Mouse (Mus musculus) left cerebral cortex, postnatal 25 days (tissue): ENCODE measurements at regions not wholly inside any gene's neighbourhood (a gene's known extent, or its start where the extent isn't known, plus 50 kb on each side); places are given as distances from the start of the nearest gene placed in this dataset.
A peak's percentile ranks its signal among the peaks of the same experiment; 100 is the strongest.

Source experiments
- DNase-seq, 2 experiments: peaks; one replicate each; pipeline ENCODE4 v3.0.0; 2022; ENCODE audit warnings: low spot score in 2 of 2, mixed read lengths in 1 of 2
- intact Hi-C: fragments of 180-260 bp; cut with DNase I; formaldehyde crosslinking; loops from one replicate; pipeline ENCODE4 v1.15.1; 2025

GRCm38 (mm10) chr17:80891656-80892055 is 52.8 kb upstream of the Tmem178 start:
- intact Hi-C loops = no loop called here
- DNase-seq = no peak

- intact Hi-C loops = no loop called here
- no peak for DNase-seq
Measured at GRCm38 (mm10) chr17:80889095-80889494, 55.3 kb upstream of the Tmem178 start.

GRCm38 (mm10) chr17:80887749-80888119 is 56.7 kb upstream of the Tmem178 start:
- intact Hi-C loops = no loop called here

GRCm38 (mm10) chr17:80887021-80887748 is 57.2 kb upstream of the Tmem178 start:
- intact Hi-C loops = no loop called here
- DNase-seq = no peak

More at GRCm38 (mm10) chr17:80887749-80888119, 56.7 kb upstream of the Tmem178 start:
- DNase-seq = peak in 1 of 2 experiments; percentile 28

GRCm38 (mm10) chr17:80886211-80886701 is 58.2 kb upstream of the Tmem178 start:
- intact Hi-C loops = no loop called here
- DNase-seq = no peak

GRCm38 (mm10) chr17:80885706-80886105 is 58.7 kb upstream of the Tmem178 start:
- intact Hi-C loops = no loop called here
- DNase-seq = no peak

GRCm38 (mm10) chr17:80884886-80885285 is 59.5 kb upstream of the Tmem178 start:
- intact Hi-C loops = no loop called here
- DNase-seq = no peak

GRCm38 (mm10) chr17:80882476-80882875 is 62.0 kb upstream of the Tmem178 start:
- DNase-seq = no peak
- intact Hi-C loops = no loop called here

- no peak for DNase-seq
- intact Hi-C loops = no loop called here
Measured at GRCm38 (mm10) chr17:80880325-80880724, 64.1 kb upstream of the Tmem178 start.

- intact Hi-C loops = no loop called here
- DNase-seq = no peak
Measured at GRCm38 (mm10) chr17:80875352-80876044, 68.9 kb upstream of the Tmem178 start.

- intact Hi-C loops = no loop called here
- DNase-seq = no peak
Measured at GRCm38 (mm10) chr17:80870965-80871364, 73.5 kb upstream of the Tmem178 start.

GRCm38 (mm10) chr17:80862338-80862737 is 82.1 kb upstream of the Tmem178 start:
- intact Hi-C loops = no loop called here
- DNase-seq = no peak

- intact Hi-C loops = loop anchor here (5.0 kb wide), 1 partner anchor 95 kb away; the partner anchor contains the start of gene Tmem178
- DNase-seq = peak; percentile 19 to 36
Measured at GRCm38 (mm10) chr17:80846996-80847810, 97.2 kb upstream of the Tmem178 start.

GRCm38 (mm10) chr17:80845349-80845748 is 99.1 kb upstream of the Tmem178 start:
- intact Hi-C loops = loop anchor here (5.0 kb wide), 1 partner anchor 97 kb away; the partner anchor contains the start of gene Tmem178
- DNase-seq = peak; percentile 19 to 82

GRCm38 (mm10) chr17:80841903-80842302 is 102.5 kb upstream of the Tmem178 start:
- intact Hi-C loops = loop anchor here (5.0 kb wide), 1 partner anchor 85 kb away; no protein-coding TSS in a partner anchor
- no peak for DNase-seq

- intact Hi-C loops = loop anchor here (5.0 kb wide), 1 partner anchor 86 kb away; no protein-coding TSS in a partner anchor
- DNase-seq = peak in 1 of 2 experiments; percentile 54
Measured at GRCm38 (mm10) chr17:80840896-80841295, 103.5 kb upstream of the Tmem178 start.

GRCm38 (mm10) chr17:80840452-80840851 is 104.0 kb upstream of the Tmem178 start:
- intact Hi-C loops = loop anchor here (5.0 kb wide), 1 partner anchor 87 kb away; no protein-coding TSS in a partner anchor
- DNase-seq = no peak

- peak in 1 of 2 experiments; percentile 72 for DNase-seq
- intact Hi-C loops = loop anchor here (5.0 kb wide), 1 partner anchor 148 kb away; no protein-coding TSS in a partner anchor
Measured at GRCm38 (mm10) chr17:80834701-80835100, 106.4 kb upstream of the Map4k3 start.

- intact Hi-C loops = loop anchor here (5.0 kb wide), 1 partner anchor 148 kb away; no protein-coding TSS in a partner anchor
- DNase-seq = peak in 1 of 2 experiments; percentile 27
Measured at GRCm38 (mm10) chr17:80834176-80834517, 105.9 kb upstream of the Map4k3 start.
